Mouse (Mus musculus): ENCODE data around the gene Tcf7. TPM values are rescaled to one million over a fixed set of nuclear protein-coding genes. Genes with fewer than 3 reads are reported as not detected.

The Tcf7 gene
- polyA plus RNA-seq, 1 experiment from 2014 or later, result 8.8 TPM

GRCm38 (mm10) chr11:52260878-52261277 is 21.9 kb downstream of the Tcf7 start:
- Histone ChIP-seq H3K9me3 (no peaks in the 10 kb centered on the region), H3K4me2 (replicated peaks) (no peak overlapping the region), H3K36me3 (peaks cover 4% of the 10 kb centered on the region; the same call in 1 of the 2 replicates), H3K27ac (no peak overlapping the region), H3K4me1 (peaks cover 10% of the 10 kb centered on the region; the same call in 1 of the 2 replicates), H3K9ac (no peak overlapping the region), H3K27me3 (no peaks in the 10 kb centered on the region), H3K4me3 (no peak overlapping the region)
- ATAC-seq (ENCODE audit: insufficient number of reproducible peaks, insufficient read depth, low FRiP score, low TSS enrichment), result no peak
- 63% methylated on average over 4 of the region's 4 CpGs for WGBS

- Histone ChIP-seq H3K9ac (no peak overlapping the region), H3K36me3 (peaks cover 8% of the 10 kb centered on the region; the same call in 1 of the 2 replicates), H3K27me3 (no peaks in the 10 kb centered on the region), H3K4me3 (no peak overlapping the region), H3K4me1 (peaks cover 4% of the 10 kb centered on the region; the same call in 1 of the 2 replicates), H3K9me3 (no peaks in the 10 kb centered on the region), H3K4me2 (replicated peaks) (no peak overlapping the region), H3K27ac (no peak overlapping the region)
- ATAC-seq (ENCODE audit: insufficient number of reproducible peaks, insufficient read depth, low FRiP score, low TSS enrichment), result no peak
- 66% methylated on average over 5 of the region's 5 CpGs for WGBS
Measured at GRCm38 (mm10) chr11:52258711-52259110, 24.1 kb downstream of the Tcf7 start.

- WGBS, result 84% methylated on average over 3 of the region's 3 CpGs
- Histone ChIP-seq H3K4me2 (replicated peaks) (no peak overlapping the region), H3K27me3 (no peaks in the 10 kb centered on the region), H3K36me3 (peaks cover 8% of the 10 kb centered on the region; the same call in 1 of the 2 replicates), H3K27ac (no peak overlapping the region), H3K4me3 (no peak overlapping the region), H3K4me1 (peaks cover 4% of the 10 kb centered on the region; the same call in 1 of the 2 replicates), H3K9me3 (no peaks in the 10 kb centered on the region), H3K9ac (no peak overlapping the region)
- ATAC-seq (ENCODE audit: insufficient number of reproducible peaks, insufficient read depth, low FRiP score, low TSS enrichment), result no peak
Measured at GRCm38 (mm10) chr11:52257376-52257775, 25.4 kb downstream of the Tcf7 start.

GRCm38 (mm10) chr11:52255077-52255476 is 27.7 kb downstream of the Tcf7 start:
- Histone ChIP-seq H3K9ac (no peak overlapping the region), H3K27me3 (no peaks in the 10 kb centered on the region), H3K36me3 (peaks cover 10% of the 10 kb centered on the region), H3K4me1 (peaks cover 4% of the 10 kb centered on the region; the same call in 1 of the 2 replicates), H3K9me3 (no peaks in the 10 kb centered on the region), H3K27ac (no peak overlapping the region), H3K4me3 (no peak overlapping the region), H3K4me2 (replicated peaks) (no peak overlapping the region)
- WGBS, result 87% methylated on average over 8 of the region's 8 CpGs
- ATAC-seq (ENCODE audit: insufficient number of reproducible peaks, insufficient read depth, low FRiP score, low TSS enrichment), result no peak

GRCm38 (mm10) chr11:52253674-52254375 is 29.0 kb downstream of the Tcf7 start:
- H3K27ac ChIP-seq, result no peak overlapping the region
- peaks cover 17% of the 10 kb centered on the region for H3K36me3 ChIP-seq
- peaks cover 4% of the 10 kb centered on the region; the same call in 1 of the 2 replicates for H3K4me1 ChIP-seq
- H3K27me3 ChIP-seq, result no peaks in the 10 kb centered on the region
- ATAC-seq (ENCODE audit: insufficient number of reproducible peaks, insufficient read depth, low FRiP score, low TSS enrichment), result no peak
- H3K9me3 ChIP-seq, result no peaks in the 10 kb centered on the region
- H3K4me3 ChIP-seq, result no peak overlapping the region
- H3K9ac ChIP-seq, result no peak overlapping the region
- no peak overlapping the region for H3K4me2 ChIP-seq (replicated peaks)
- WGBS, result 67% methylated on average over 11 of the region's 11 CpGs

- WGBS, result 77% methylated on average over 1 of the region's 1 CpGs
- Histone ChIP-seq H3K27me3 (no peaks in the 10 kb centered on the region), H3K4me1 (no peaks in the 10 kb centered on the region), H3K27ac (no peak overlapping the region), H3K36me3 (peaks cover 22% of the 10 kb centered on the region), H3K4me2 (replicated peaks) (no peak overlapping the region), H3K9ac (no peak overlapping the region), H3K9me3 (no peaks in the 10 kb centered on the region), H3K4me3 (no peak overlapping the region)
- no peak for ATAC-seq (ENCODE audit: insufficient number of reproducible peaks, insufficient read depth, low FRiP score, low TSS enrichment)
Measured at GRCm38 (mm10) chr11:52252692-52253091, 30.1 kb downstream of the Tcf7 start.

- Histone ChIP-seq H3K9me3 (no peaks in the 10 kb centered on the region), H3K4me2 (replicated peaks) (no peak overlapping the region), H3K27me3 (no peaks in the 10 kb centered on the region), H3K4me1 (no peaks in the 10 kb centered on the region), H3K27ac (no peak overlapping the region), H3K9ac (no peak overlapping the region), H3K4me3 (no peak overlapping the region), H3K36me3 (peaks cover 29% of the 10 kb centered on the region)
- WGBS, result 76% methylated on average over 5 of the region's 5 CpGs
- no peak for ATAC-seq (ENCODE audit: insufficient number of reproducible peaks, insufficient read depth, low FRiP score, low TSS enrichment)
Measured at GRCm38 (mm10) chr11:52251770-52252169, 31.0 kb downstream of the Tcf7 start.

- no peak for ATAC-seq (ENCODE audit: insufficient number of reproducible peaks, insufficient read depth, low FRiP score, low TSS enrichment)
- Histone ChIP-seq H3K9me3 (no peaks in the 10 kb centered on the region), H3K4me2 (replicated peaks) (no peak overlapping the region), H3K27ac (no peak overlapping the region), H3K4me1 (no peaks in the 10 kb centered on the region), H3K27me3 (no peaks in the 10 kb centered on the region), H3K4me3 (no peak overlapping the region), H3K36me3 (peaks cover 39% of the 10 kb centered on the region), H3K9ac (no peak overlapping the region)
- 94% methylated on average over 2 of the region's 2 CpGs for WGBS
Measured at GRCm38 (mm10) chr11:52249452-52249851, 33.4 kb downstream of the Tcf7 start.

- Histone ChIP-seq H3K4me1 (no peaks in the 10 kb centered on the region), H3K9ac (no peak overlapping the region), H3K27ac (no peak overlapping the region), H3K9me3 (no peaks in the 10 kb centered on the region), H3K4me2 (replicated peaks) (no peak overlapping the region), H3K36me3 (peaks cover 64% of the 10 kb centered on the region), H3K4me3 (no peak overlapping the region), H3K27me3 (no peaks in the 10 kb centered on the region)
- ATAC-seq (ENCODE audit: insufficient number of reproducible peaks, insufficient read depth, low FRiP score, low TSS enrichment), result no peak
- WGBS, result 87% methylated on average over 4 of the region's 4 CpGs
Measured at GRCm38 (mm10) chr11:52240898-52241542, 41.8 kb downstream of the Tcf7 start.

GRCm38 (mm10) chr11:52234509-52234908 is 48.3 kb downstream of the Tcf7 start:
- Histone ChIP-seq H3K4me2 (replicated peaks) (peak overlapping the region; percentile 13; the same call in 1 of the 2 replicates), H3K36me3 (peaks cover 32% of the 10 kb centered on the region), H3K4me1 (peaks cover 12% of the 10 kb centered on the region), H3K9ac (no peak overlapping the region), H3K27me3 (no peaks in the 10 kb centered on the region), H3K4me3 (no peak overlapping the region), H3K27ac (no peak overlapping the region), H3K9me3 (no peaks in the 10 kb centered on the region)
- ATAC-seq (ENCODE audit: insufficient number of reproducible peaks, insufficient read depth, low FRiP score, low TSS enrichment), result no peak

- no peak for ATAC-seq (ENCODE audit: insufficient number of reproducible peaks, insufficient read depth, low FRiP score, low TSS enrichment)
- H3K4me3 ChIP-seq, result no peak overlapping the region; the same call in 1 of the 2 replicates
- H3K9ac ChIP-seq, result no peak overlapping the region
- no peak overlapping the region for H3K27ac ChIP-seq
- no peaks in the 10 kb centered on the region for H3K9me3 ChIP-seq
- WGBS, result 94% methylated on average over 1 of the region's 1 CpGs
- peak overlapping the region; percentile 60 for H3K4me2 ChIP-seq (replicated peaks)
- peaks cover 29% of the 10 kb centered on the region for H3K36me3 ChIP-seq
- H3K27me3 ChIP-seq, result no peaks in the 10 kb centered on the region
- peaks cover 12% of the 10 kb centered on the region for H3K4me1 ChIP-seq
Measured at GRCm38 (mm10) chr11:52233906-52234305, 48.9 kb downstream of the Tcf7 start.

GRCm38 (mm10) chr11:52233043-52233653 is 49.7 kb downstream of the Tcf7 start:
- WGBS, result 16% methylated on average over 3 of the region's 3 CpGs
- H3K9ac ChIP-seq, result peak overlapping the region; percentile 99
- no peaks in the 10 kb centered on the region for H3K27me3 ChIP-seq
- peak overlapping the region; percentile 60 for H3K4me2 ChIP-seq (replicated peaks)
- H3K4me3 ChIP-seq, result peak overlapping the region; percentile 100
- no peak overlapping the region for H3K27ac ChIP-seq
- H3K9me3 ChIP-seq, result no peaks in the 10 kb centered on the region
- peaks cover 12% of the 10 kb centered on the region for H3K4me1 ChIP-seq
- no peak for ATAC-seq (ENCODE audit: insufficient number of reproducible peaks, insufficient read depth, low FRiP score, low TSS enrichment)
- peaks cover 23% of the 10 kb centered on the region for H3K36me3 ChIP-seq
